Mouse (Mus musculus) liver, embryonic 14.5 days (tissue): ENCODE results near the gene Plxna4.

Experiments
- CTCF ChIP-seq: IDR thresholded peaks from 2 replicates; pipeline ENCODE4 v1.5.1; 2016; ENCODE audit warnings: antibody characterized with exemption, low read depth, control low read depth
- EP300 ChIP-seq: IDR thresholded peaks from 2 replicates; pipeline ENCODE4 v1.6.1; 2016; ENCODE audit warnings: antibody characterized with exemption, low read depth

DNA sequence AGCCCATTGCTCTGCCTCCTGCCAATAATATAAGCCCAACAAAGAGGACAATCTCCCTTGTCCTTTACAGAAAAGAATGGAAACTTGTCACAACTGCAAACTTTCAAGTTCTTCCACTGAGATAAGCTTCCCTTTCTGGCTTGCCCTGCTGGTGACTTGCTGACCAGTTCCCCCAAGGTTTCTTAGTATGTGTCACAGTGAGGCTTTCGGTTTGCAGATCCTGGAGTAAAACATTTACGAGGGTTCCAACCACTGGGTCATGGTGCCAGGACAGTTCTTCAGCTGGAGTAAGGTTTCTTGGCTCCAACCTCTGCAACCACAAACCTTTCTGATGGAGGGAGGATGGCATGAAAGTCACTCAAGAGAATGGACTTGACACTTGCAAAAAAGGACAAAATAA lies 108.2 kb downstream of the Plxna4 start:
- TF ChIP-seq CTCF (no peak), EP300 (no peak)
